Mouse (Mus musculus) heart, adult 2 months (tissue): ENCODE results near the gene Cpa5.

Experiments used
- CTCF ChIP-seq: fragments of 200-600 bp; IDR thresholded peaks from 2 replicates; pipeline ENCODE4 v1.8.1; 2022; ENCODE audit warnings: antibody characterized with exemption, mild to moderate bottlenecking, moderate library complexity
- POLR2A ChIP-seq: fragments of 200-500 bp; IDR thresholded peaks from 2 replicates; pipeline ENCODE4 v1.6.1; 2011; ENCODE audit warnings: mild to moderate bottlenecking, low read depth, low read length, control low read depth; ENCODE audit not compliant: insufficient read depth

GRCm38 (mm10) chr6:30568069-30568468, 42.7 kb upstream of the Cpa5 start, which contains the start of gene Cpa4:
- TF ChIP-seq POLR2A (no peak), CTCF (no peak)
